Mouse (Mus musculus): ENCODE data around the gene Prkaa2.

DNA sequence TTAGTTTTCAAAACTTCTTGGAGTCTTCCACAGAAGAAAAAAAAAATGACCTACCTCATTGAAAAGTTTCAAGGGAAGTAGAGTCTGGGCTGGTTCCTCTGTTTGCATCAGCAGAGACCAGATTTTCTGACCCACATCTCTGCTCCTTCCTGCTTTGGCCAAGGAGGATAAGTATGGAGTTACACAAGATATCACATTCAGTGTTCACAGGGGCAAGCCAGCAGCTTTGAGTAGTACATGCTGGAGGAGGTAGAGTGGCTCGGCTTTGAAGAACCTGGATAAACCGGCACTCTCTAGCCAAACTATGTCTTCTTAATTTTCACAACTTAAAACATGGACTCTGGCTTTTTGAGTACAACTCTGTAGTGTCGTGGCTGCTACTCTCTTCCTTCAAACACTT is 43.5 kb upstream of the Prkaa2 start:
- TF ChIP-seq CTCF (IDR thresholded peaks at IDR 0.05; ENCODE audit: borderline replicate concordance, control insufficient read depth, extremely low read depth, insufficient read depth, low read length, poor library complexity) (no peak), POLR2A (IDR thresholded peaks at IDR 0.05; ENCODE audit: control insufficient read depth, extremely low read depth, insufficient read depth, low read length, poor library complexity) (no peak)

Measured in thymus, adult 2 months (tissue).